Mouse (Mus musculus) kidney, postnatal 0 days (tissue): ENCODE measurements around the gene Fmnl2. TPM values are rescaled to one million over a fixed set of nuclear protein-coding genes. Genes with fewer than 3 reads are reported as not detected.
A peak's percentile ranks its signal among the peaks of the same experiment; 100 is the strongest.

Experiments used
- ATAC-seq: fragments of 200-750 bp; cut with Nextera tagmentation; replicated peaks from 2 replicates; pipeline ENCODE4 v1.8.0; 2017; ENCODE audit warnings: low read depth, moderate number of reproducible peaks, moderate TSS enrichment, moderate library complexity; ENCODE audit not compliant: low FRiP score
- DNase-seq: peaks from one replicate; pipeline ENCODE4 v3.0.0-alpha.2; 2016; ENCODE audit warnings: low spot score
- H3K27ac ChIP-seq: fragments of 300-500 bp; sonication (generic); 2 replicates; pipeline ENCODE4 v1.5.1; 2014; ENCODE audit warnings: mild to moderate bottlenecking
- H3K27me3 ChIP-seq: fragments of 300-500 bp; sonication (generic); 2 replicates; pipeline ENCODE4 v1.6.1; 2014; ENCODE audit warnings: low read length, mixed read lengths; ENCODE audit not compliant: insufficient read depth
- H3K36me3 ChIP-seq: fragments of 300-500 bp; sonication (generic); 2 replicates; pipeline ENCODE4 v1.6.1; 2014; ENCODE audit warnings: low read length, mixed read lengths; ENCODE audit not compliant: insufficient read depth
- H3K4me1 ChIP-seq: fragments of 300-500 bp; sonication (generic); replicated peaks from 2 replicates; pipeline ENCODE4 v1.6.1; 2014; ENCODE audit warnings: antibody characterized with exemption, low read length, mixed read lengths; ENCODE audit not compliant: insufficient read depth
- H3K4me2 ChIP-seq: fragments of 300-500 bp; sonication (generic); 2 replicates; pipeline ENCODE4 v1.6.1; 2014; ENCODE audit warnings: mild to moderate bottlenecking, low read length, moderate library complexity, mixed read lengths
- H3K4me3 ChIP-seq: fragments of 300-500 bp; sonication (generic); replicated peaks from 2 replicates; pipeline ENCODE4 v1.5.1; 2014; ENCODE audit warnings: low read depth, low read length
- H3K9ac ChIP-seq: fragments of 300-500 bp; sonication (generic); 2 replicates; pipeline ENCODE4 v1.6.1; 2014; ENCODE audit warnings: low read depth, low read length
- H3K9me3 ChIP-seq: fragments of 300-500 bp; sonication (generic); replicated peaks from 2 replicates; pipeline ENCODE4 v1.6.1; 2016; ENCODE audit warnings: low read length, inconsistent platforms, mixed read lengths
- CTCF ChIP-seq: IDR thresholded peaks from 2 replicates; pipeline ENCODE4 v1.5.1; 2016; ENCODE audit warnings: antibody characterized with exemption, low read depth, mild to moderate bottlenecking, moderate library complexity
- WGBS: fragments of 180-500 bp; shearing (Covaris S2); extraction: QIAGEN DNeasy Blood & Tissue Kit; methylation state at CpG from one replicate; pipeline ENCODE4 v1.1.7; 2014; 5-methylcytosine and 5-hydroxymethylcytosine counted together
- polyA plus RNA-seq: library from polyadenylated mRNA; unstranded; fragments of >200 nt; fragmentation: Nextera tagmentation; extraction: Ambion mirVana; gene quantifications from 2 replicates; pipeline ENCODE4 v1.2.1, GENCODE M21; 2015

Gene Fmnl2
- polyA plus RNA-seq, 1 experiment from 2014 or later, result 8.5 TPM

GRCm38 (mm10) chr2:53053714-53054113 is 196.1 kb downstream of the Fmnl2 start:
- H3K27ac ChIP-seq, result no peak overlapping the region

GRCm38 (mm10) chr2:53056556-53056955 is 198.9 kb downstream of the Fmnl2 start:
- Histone ChIP-seq H3K4me1 (no peaks in the 10 kb centered on the region), H3K36me3 (0 out of 2 replicates have a peak, but pooled peaks cover 5% of the 10 kb centered on the region), H3K4me3 (no peak overlapping the region), H3K27me3 (no peaks in the 10 kb centered on the region), H3K27ac (no peak overlapping the region), H3K9ac (no peak overlapping the region), H3K9me3 (no peaks in the 10 kb centered on the region), H3K4me2 (no peak overlapping the region)
- WGBS, result 94% methylated on average over 6 of the region's 6 CpGs
- DNase-seq (no peak), ATAC-seq (no peak)
- no peak for TF ChIP-seq CTCF

More at GRCm38 (mm10) chr2:53053714-53054113, 196.1 kb downstream of the Fmnl2 start:
- H3K4me1 ChIP-seq, result no peaks in the 10 kb centered on the region
- no peak overlapping the region for H3K4me3 ChIP-seq
- no peaks in the 10 kb centered on the region for H3K27me3 ChIP-seq
- ATAC-seq (no peak), DNase-seq (peak; percentile 39)
- H3K9ac ChIP-seq, result no peak overlapping the region
- TF ChIP-seq CTCF, result no peak
- H3K9me3 ChIP-seq, result no peaks in the 10 kb centered on the region
- 0 out of 2 replicates have a peak, but pooled peaks cover 9% of the 10 kb centered on the region for H3K36me3 ChIP-seq
- no peak overlapping the region for H3K4me2 ChIP-seq
- WGBS, result 60% methylated on average over 7 of the region's 7 CpGs

GRCm38 (mm10) chr2:53057291-53057690 is 199.6 kb downstream of the Fmnl2 start:
- H3K4me3 ChIP-seq, result no peak overlapping the region
- 78% methylated on average over 2 of the region's 2 CpGs for WGBS
- no peaks in the 10 kb centered on the region for H3K27me3 ChIP-seq
- DNase-seq, result no peak
- 0 out of 2 replicates have a peak, but pooled peaks cover 3% of the 10 kb centered on the region for H3K36me3 ChIP-seq
- H3K4me1 ChIP-seq, result no peaks in the 10 kb centered on the region
- no peak overlapping the region for H3K9ac ChIP-seq
- ATAC-seq, result no peak
- no peaks in the 10 kb centered on the region for H3K9me3 ChIP-seq
- TF ChIP-seq CTCF, result no peak
- no peak overlapping the region for H3K4me2 ChIP-seq
- H3K27ac ChIP-seq, result no peak overlapping the region

GRCm38 (mm10) chr2:53061363-53062000 is 203.8 kb downstream of the Fmnl2 start:
- TF ChIP-seq CTCF, result no peak
- Histone ChIP-seq H3K36me3 (no peaks in the 10 kb centered on the region), H3K4me3 (no peak overlapping the region), H3K9me3 (no peaks in the 10 kb centered on the region), H3K27ac (no peak overlapping the region), H3K27me3 (no peaks in the 10 kb centered on the region), H3K9ac (no peak overlapping the region), H3K4me1 (no peaks in the 10 kb centered on the region), H3K4me2 (no peak overlapping the region)
- DNase-seq, result no peak
- no peak for ATAC-seq
- 70% methylated on average over 9 of the region's 9 CpGs for WGBS

GRCm38 (mm10) chr2:53066973-53067372 is 209.3 kb downstream of the Fmnl2 start:
- no peaks in the 10 kb centered on the region for H3K4me1 ChIP-seq
- WGBS, result 93% methylated on average over 2 of the region's 2 CpGs
- DNase-seq (no peak), ATAC-seq (no peak)
- H3K4me3 ChIP-seq, result no peak overlapping the region
- H3K27ac ChIP-seq, result no peak overlapping the region
- no peak overlapping the region for H3K9ac ChIP-seq
- no peaks in the 10 kb centered on the region for H3K36me3 ChIP-seq
- no peak overlapping the region for H3K4me2 ChIP-seq
- H3K9me3 ChIP-seq, result no peaks in the 10 kb centered on the region
- H3K27me3 ChIP-seq, result no peaks in the 10 kb centered on the region
- TF ChIP-seq CTCF, result no peak

GRCm38 (mm10) chr2:53070607-53071006 is 212.9 kb downstream of the Fmnl2 start:
- Histone ChIP-seq H3K36me3 (no peaks in the 10 kb centered on the region), H3K9ac (no peak overlapping the region), H3K4me2 (no peak overlapping the region), H3K4me3 (no peak overlapping the region), H3K27me3 (no peaks in the 10 kb centered on the region), H3K27ac (no peak overlapping the region), H3K4me1 (no peaks in the 10 kb centered on the region), H3K9me3 (no peaks in the 10 kb centered on the region)
- peak; percentile 94 for DNase-seq
- 3% methylated on average over 1 of the region's 1 CpGs for WGBS
- no peak for TF ChIP-seq CTCF
- peak; percentile 77 for ATAC-seq
